ENCODE assay signal across 27 mouse cellular contexts in genomic region chr12:103996513-103996912, GRCm38 (mm10). TPM values are rescaled to one million over a fixed set of nuclear protein-coding genes. Genes with fewer than 3 reads are reported as not detected.
DNase-seq lines count a peak whose midpoint lies in the region; ATAC-seq and TF ChIP-seq lines count a peak whose summit lies in the region.
"Had no signal": no experiment of that assay in that cellular context is flagged by ENCODE, and none has a peak within 500 bp of the region (broad histone marks: within the 10 kb centered on the region; RNA-seq: fewer than 3 reads in every experiment).

No protein-coding gene starts in this region.

- 67% methylated on average over 2 of the region's 2 CpGs for WGBS in liver, postnatal 0 days (ENCODE audit: insufficient replicate concordance)
- WGBS in liver, embryonic 12.5 days (ENCODE audit: insufficient replicate concordance), result 58% methylated on average over 2 of the region's 2 CpGs
- WGBS in lung, postnatal 0 days, result 55% methylated on average over 2 of the region's 2 CpGs
- WGBS in kidney, adult 2 months, result 70% methylated on average over 2 of the region's 2 CpGs

- no peak overlapping the region for H3K9ac ChIP-seq in liver, postnatal 0 days (replicated peaks)
- no peak overlapping the region for H3K9ac ChIP-seq in liver, embryonic 12.5 days
- no peak overlapping the region for H3K9ac ChIP-seq in lung, postnatal 0 days (replicated peaks; ENCODE audit: low read depth)
- H3K9ac ChIP-seq: embryonic facial prominence, embryonic 12.5 days; embryonic facial prominence, embryonic 15.5 days; heart, embryonic 12.5 days; heart, embryonic 15.5 days; hindbrain, embryonic 13.5 days had no signal

- no peaks in the 10 kb centered on the region for H3K36me3 ChIP-seq in liver, postnatal 0 days (replicated peaks; ENCODE audit: insufficient read depth, low read length)
- no peaks in the 10 kb centered on the region for H3K36me3 ChIP-seq in liver, embryonic 12.5 days
- H3K36me3 ChIP-seq in lung, postnatal 0 days (ENCODE audit: insufficient read depth, low read length), result no peaks in the 10 kb centered on the region
- H3K36me3 ChIP-seq in kidney, adult 2 months (ENCODE audit: control insufficient read depth, insufficient read depth, low read length), result no peaks in the 10 kb centered on the region
- H3K36me3 ChIP-seq: embryonic facial prominence, embryonic 12.5 days; embryonic facial prominence, embryonic 15.5 days; heart, embryonic 12.5 days; heart, embryonic 15.5 days; hindbrain, embryonic 10.5 days; hindbrain, embryonic 13.5 days had no signal

- no peak for TF ChIP-seq CTCF in liver, postnatal 0 days (IDR thresholded peaks at IDR 0.05; ENCODE audit: low read depth)
- no peak for TF ChIP-seq CTCF in lung, postnatal 0 days (IDR thresholded peaks at IDR 0.05)
- TF ChIP-seq CTCF in kidney, adult 2 months (conservative IDR thresholded peaks at IDR 0.05; ENCODE audit: insufficient read depth, insufficient read length, low read depth, low read length), result no peak

- H3K4me2 ChIP-seq in liver, postnatal 0 days (ENCODE audit: low read depth, low read length), result no peak overlapping the region
- H3K4me2 ChIP-seq in liver, embryonic 12.5 days, result no peak overlapping the region
- no peak overlapping the region for H3K4me2 ChIP-seq in lung, postnatal 0 days (replicated peaks; ENCODE audit: low read depth, low read length)
- H3K4me2 ChIP-seq: embryonic facial prominence, embryonic 12.5 days; embryonic facial prominence, embryonic 15.5 days; heart, embryonic 12.5 days; heart, embryonic 15.5 days; hindbrain, embryonic 13.5 days had no signal

- H3K27ac ChIP-seq in liver, postnatal 0 days (ENCODE audit: low read depth), result no peak overlapping the region
- H3K27ac ChIP-seq in liver, embryonic 12.5 days, result no peak overlapping the region
- H3K27ac ChIP-seq in lung, postnatal 0 days (ENCODE audit: low read length), result no peak overlapping the region
- no peak overlapping the region for H3K27ac ChIP-seq in kidney, adult 2 months (ENCODE audit: insufficient read depth, low read depth, low read length)
- H3K27ac ChIP-seq: embryonic facial prominence, embryonic 12.5 days; embryonic facial prominence, embryonic 15.5 days; heart, embryonic 15.5 days; hindbrain, embryonic 10.5 days; hindbrain, embryonic 13.5 days had no signal

- DNase-seq in liver, postnatal 0 days, result no peak
- DNase-seq in lung, postnatal 0 days (ENCODE audit: low spot score), result peak; percentile 49
- DNase-seq in lung, postnatal 25 days (ENCODE audit: low spot score), result no peak
- DNase-seq in lung, postnatal 14 days, result peak; percentile 11
- no peak for DNase-seq in kidney, adult 2 months
- DNase-seq: adrenal gland, adult 2 months; adrenal gland, postnatal 14 days; cerebellum, adult 11 months; cerebellum, adult 2 months; cerebellum, adult 9-11 months; cerebellum, postnatal 25 days; gastrocnemius, postnatal 25 days; heart, adult 18-20 months; heart, postnatal 10 days; heart, postnatal 36 days had no signal

- H3K4me1 ChIP-seq in liver, postnatal 0 days (ENCODE audit: insufficient read depth), result no peaks in the 10 kb centered on the region; the same call in 1 of the 2 replicates
- no peaks in the 10 kb centered on the region for H3K4me1 ChIP-seq in liver, embryonic 12.5 days
- H3K4me1 ChIP-seq in lung, postnatal 0 days (ENCODE audit: insufficient read depth, low read depth, low read length), result no peaks in the 10 kb centered on the region
- H3K4me1 ChIP-seq in kidney, adult 2 months (ENCODE audit: control insufficient read depth, insufficient read depth, low read length), result no peaks in the 10 kb centered on the region
- H3K4me1 ChIP-seq: embryonic facial prominence, embryonic 12.5 days; embryonic facial prominence, embryonic 15.5 days; heart, embryonic 12.5 days; hindbrain, embryonic 10.5 days; hindbrain, embryonic 13.5 days had no signal

- H3K4me3 ChIP-seq in liver, postnatal 0 days (ENCODE audit: low read depth, low read length), result no peak overlapping the region
- H3K4me3 ChIP-seq in liver, embryonic 12.5 days, result no peak overlapping the region
- no peak overlapping the region for H3K4me3 ChIP-seq in lung, postnatal 0 days (ENCODE audit: low read depth, low read length)
- no peak overlapping the region for H3K4me3 ChIP-seq in kidney, adult 2 months (ENCODE audit: insufficient read depth, low read depth, low read length)
- H3K4me3 ChIP-seq: embryonic facial prominence, embryonic 12.5 days; embryonic facial prominence, embryonic 15.5 days; heart, embryonic 12.5 days; heart, embryonic 15.5 days; hindbrain, embryonic 10.5 days; hindbrain, embryonic 13.5 days had no signal

- peak; percentile 53 for ATAC-seq in liver, postnatal 0 days
- ATAC-seq in liver, embryonic 12.5 days, result no peak
- peak; percentile 69 for ATAC-seq in lung, postnatal 0 days
- ATAC-seq: CD4-positive, CD25-positive, alpha-beta regulatory T cell, adult 4 months; forebrain, embryonic 14.5 days had no signal

- no peaks in the 10 kb centered on the region for H3K27me3 ChIP-seq in liver, postnatal 0 days (ENCODE audit: insufficient read depth, low read length)
- no peaks in the 10 kb centered on the region for H3K27me3 ChIP-seq in liver, embryonic 12.5 days (replicated peaks)
- no peaks in the 10 kb centered on the region for H3K27me3 ChIP-seq in lung, postnatal 0 days (replicated peaks; ENCODE audit: insufficient read depth, low read length)
- H3K27me3 ChIP-seq in kidney, adult 2 months (replicated peaks; ENCODE audit: control insufficient read depth, insufficient read depth, low read length), result no peaks in the 10 kb centered on the region
- H3K27me3 ChIP-seq: embryonic facial prominence, embryonic 12.5 days; embryonic facial prominence, embryonic 15.5 days; hindbrain, embryonic 13.5 days had no signal

- no peak for TF ChIP-seq POLR2A in kidney, adult 2 months (IDR thresholded peaks at IDR 0.05; ENCODE audit: low read depth, low read length)

- no peaks in the 10 kb centered on the region for H3K9me3 ChIP-seq in liver, postnatal 0 days (ENCODE audit: low read length)
- H3K9me3 ChIP-seq in liver, embryonic 12.5 days (replicated peaks), result no peaks in the 10 kb centered on the region
- no peaks in the 10 kb centered on the region for H3K9me3 ChIP-seq in lung, postnatal 0 days (ENCODE audit: low read length)
- H3K9me3 ChIP-seq: embryonic facial prominence, embryonic 12.5 days; embryonic facial prominence, embryonic 15.5 days; heart, embryonic 12.5 days; heart, embryonic 15.5 days; hindbrain, embryonic 10.5 days; hindbrain, embryonic 13.5 days had no signal

- no peak for TF ChIP-seq EP300 in liver, postnatal 0 days (IDR thresholded peaks at IDR 0.05; ENCODE audit: low read depth)
- peak; percentile 70; the same call in 1 of the 2 replicates for TF ChIP-seq EP300 in lung, postnatal 0 days (IDR thresholded peaks at IDR 0.05)

RNA-seq across cellular contexts. Expression of gene Serpina11, which starts 6.8 kb away (rescaled TPM):
- 224 and 244 TPM in 2 replicates for polyA plus RNA-seq in liver, postnatal 0 days (2015; fragmentation: Nextera tagmentation; extraction: Ambion mirVana)
- 2.9 and 3.2 TPM in 2 replicates for polyA plus RNA-seq in liver, embryonic 12.5 days (2016; fragmentation: Nextera tagmentation; extraction: Ambion mirVana)
- polyA plus RNA-seq in lung, postnatal 0 days (2015; fragmentation: Nextera tagmentation; extraction: Ambion mirVana), result not detected in 2 replicates
- 0.11 TPM in 1 of 2 replicates, not detected in the other for polyA plus RNA-seq in kidney, adult 2 months (2012; rRNA removed)
- polyA plus RNA-seq: C2C12; CD4-positive, CD25-positive, alpha-beta regulatory T cell, adult 4 months; embryonic facial prominence, embryonic 12.5 days; embryonic facial prominence, embryonic 15.5 days; forebrain, embryonic 11.5 days; forebrain, embryonic 14.5 days; gonadal fat pad, adult 2 months; heart, embryonic 12.5 days; heart, embryonic 15.5 days; hindbrain, embryonic 10.5 days; hindbrain, embryonic 13.5 days had no signal

RNA-seq across cellular contexts. Expression of gene Serpina9, which starts 17.0 kb away (rescaled TPM):
- 0.05 and 0.06 TPM in 2 replicates for polyA plus RNA-seq in liver, postnatal 0 days (2015; fragmentation: Nextera tagmentation; extraction: Ambion mirVana)
- not detected in 2 replicates for polyA plus RNA-seq in liver, embryonic 12.5 days (2016; fragmentation: Nextera tagmentation; extraction: Ambion mirVana)
- polyA plus RNA-seq in lung, postnatal 0 days (2015; fragmentation: Nextera tagmentation; extraction: Ambion mirVana), result 0.32 and 0.89 TPM in 2 replicates
- not detected in 2 replicates for polyA plus RNA-seq in kidney, adult 2 months (2012; rRNA removed)
- polyA plus RNA-seq: adrenal gland, adult 2 months; forebrain, embryonic 11.5 days; forebrain, embryonic 14.5 days; gonadal fat pad, adult 2 months; hindbrain, embryonic 10.5 days; hindbrain, embryonic 13.5 days had no signal

RNA-seq across cellular contexts. Expression of gene Serpina1e, which starts 37.7 kb away (rescaled TPM):
- 4,259 and 4,481 TPM in 2 replicates for polyA plus RNA-seq in liver, postnatal 0 days (2015; fragmentation: Nextera tagmentation; extraction: Ambion mirVana)
- 39.1 and 44.7 TPM in 2 replicates for polyA plus RNA-seq in liver, embryonic 12.5 days (2016; fragmentation: Nextera tagmentation; extraction: Ambion mirVana)
- 0.33 and 0.45 TPM in 2 replicates for polyA plus RNA-seq in lung, postnatal 0 days (2015; fragmentation: Nextera tagmentation; extraction: Ambion mirVana)
- polyA plus RNA-seq in kidney, adult 2 months (2012; rRNA removed), result 0.18 and 3.5 TPM in 2 replicates
- polyA plus RNA-seq: C2C12; CD4-positive, CD25-positive, alpha-beta regulatory T cell, adult 4 months; cerebellum, adult 2 months; embryonic facial prominence, embryonic 12.5 days; forebrain, embryonic 11.5 days; forebrain, embryonic 14.5 days; hindbrain, embryonic 10.5 days; hindbrain, embryonic 13.5 days had no signal

RNA-seq across cellular contexts. Expression of gene Serpina12, which starts 47.7 kb away (rescaled TPM):
- polyA plus RNA-seq in liver, postnatal 0 days (2015; fragmentation: Nextera tagmentation; extraction: Ambion mirVana), result 0.13 TPM in 2 replicates
- polyA plus RNA-seq in liver, embryonic 12.5 days (2016; fragmentation: Nextera tagmentation; extraction: Ambion mirVana), result not detected in 2 replicates
- 0.04 TPM in 1 of 2 replicates, not detected in the other for polyA plus RNA-seq in lung, postnatal 0 days (2015; fragmentation: Nextera tagmentation; extraction: Ambion mirVana)
- polyA plus RNA-seq in kidney, adult 2 months (2012; rRNA removed), result not detected in 2 replicates
- polyA plus RNA-seq: C2C12; embryonic facial prominence, embryonic 12.5 days; forebrain, embryonic 11.5 days; forebrain, embryonic 14.5 days; heart, embryonic 12.5 days; heart, embryonic 15.5 days; hindbrain, embryonic 10.5 days; hindbrain, embryonic 13.5 days had no signal

Comparison
In these comparisons a context has a peak if more than half of its experiments do, and no peak if none do; other contexts are left out.
1. DNase-seq: peak in lung, postnatal 0 days (single experiment) and lung, postnatal 14 days (single experiment); none in liver, postnatal 0 days (single experiment), lung, postnatal 25 days (single experiment) and kidney, adult 2 months (single experiment).
2. RNA of gene Serpina11, which starts 6.8 kb away (polyA plus RNA-seq): 224 to 244 TPM in liver, postnatal 0 days; 2.9 to 3.2 TPM in liver, embryonic 12.5 days, 0.11 TPM in kidney, adult 2 months and not detected in lung, postnatal 0 days; every median in the first group is over 10 times any median in the second.
3. RNA of gene Serpina1e, which starts 37.7 kb away (polyA plus RNA-seq): 4,259 to 4,481 TPM in liver, postnatal 0 days; 39.1 to 44.7 TPM in liver, embryonic 12.5 days, 0.18 to 3.5 TPM in kidney, adult 2 months and 0.33 to 0.45 TPM in lung, postnatal 0 days; every median in the first group is over 10 times any median in the second.